Mouse (Mus musculus): ENCODE data around the gene Trim62. TPM values are rescaled to one million over a fixed set of nuclear protein-coding genes. Genes with fewer than 3 reads are reported as not detected.

Trim62 gene
- polyA plus RNA-seq, 1 experiment from 2014 or later: 2.6 TPM

GRCm38 (mm10) chr4:128907238-128907968 lies 24.0 kb downstream of the Trim62 start:
- DNase-seq (ENCODE audit: low spot score) (peak; percentile 28), ATAC-seq (ENCODE audit: low FRiP score, low TSS enrichment) (0 out of 2 replicates have a peak, but pooled peaks have one; percentile 51)
- Histone ChIP-seq H3K4me1 (replicated peaks; ENCODE audit: control insufficient read depth, insufficient read depth) (0 out of 2 replicates have a peak, but pooled peaks cover 2% of the 10 kb centered on the region), H3K9ac (ENCODE audit: low read length) (no peak overlapping the region), H3K9me3 (ENCODE audit: control insufficient read depth, low read length) (no peaks in the 10 kb centered on the region), H3K36me3 (ENCODE audit: control insufficient read depth, insufficient read depth, low read length) (no peaks in the 10 kb centered on the region; the same call in 1 of the 2 replicates), H3K4me2 (replicated peaks; ENCODE audit: low read depth) (no peak overlapping the region), H3K27ac (replicated peaks) (no peak overlapping the region), H3K27me3 (ENCODE audit: control insufficient read depth, insufficient read depth, low read length) (no peaks in the 10 kb centered on the region), H3K4me3 (ENCODE audit: low read depth, low read length) (no peak overlapping the region)
- 55% methylated on average over 12 of the region's 12 CpGs for whole genome bisulfite sequencing
- no peak for TF ChIP-seq EP300 (optimal IDR thresholded peaks at IDR 0.05)
- no peak for TF ChIP-seq CTCF (IDR thresholded peaks at IDR 0.05; ENCODE audit: low read depth)

- ATAC-seq (ENCODE audit: low FRiP score, low TSS enrichment) (0 out of 2 replicates have a peak, but pooled peaks have one; percentile 24), DNase-seq (ENCODE audit: low spot score) (peak; percentile 57)
- 63% methylated on average over 24 of the region's 24 CpGs for WGBS
- Histone ChIP-seq H3K27ac (replicated peaks) (no peak overlapping the region), H3K4me1 (replicated peaks; ENCODE audit: control insufficient read depth, insufficient read depth) (0 out of 2 replicates have a peak, but pooled peaks cover 2% of the 10 kb centered on the region), H3K4me2 (replicated peaks; ENCODE audit: low read depth) (no peak overlapping the region), H3K9me3 (ENCODE audit: control insufficient read depth, low read length) (no peaks in the 10 kb centered on the region), H3K36me3 (ENCODE audit: control insufficient read depth, insufficient read depth, low read length) (no peaks in the 10 kb centered on the region; the same call in 1 of the 2 replicates), H3K27me3 (ENCODE audit: control insufficient read depth, insufficient read depth, low read length) (no peaks in the 10 kb centered on the region), H3K4me3 (ENCODE audit: low read depth, low read length) (no peak overlapping the region), H3K9ac (ENCODE audit: low read length) (no peak overlapping the region)
- TF ChIP-seq CTCF (IDR thresholded peaks at IDR 0.05; ENCODE audit: low read depth): peak; percentile 87
- no peak for TF ChIP-seq EP300 (optimal IDR thresholded peaks at IDR 0.05)
Observed at GRCm38 (mm10) chr4:128908586-128909377, 25.4 kb downstream of the Trim62 start.

- H3K4me1 ChIP-seq (replicated peaks; ENCODE audit: control insufficient read depth, insufficient read depth): 0 out of 2 replicates have a peak, but pooled peaks cover 2% of the 10 kb centered on the region
- H3K4me2 ChIP-seq (replicated peaks; ENCODE audit: low read depth): no peak overlapping the region
- no peak for ATAC-seq (ENCODE audit: low FRiP score, low TSS enrichment)
- H3K4me3 ChIP-seq (ENCODE audit: low read depth, low read length): no peak overlapping the region
- 89% methylated on average over 14 of the region's 14 CpGs for WGBS
- no peaks in the 10 kb centered on the region for H3K9me3 ChIP-seq (ENCODE audit: control insufficient read depth, low read length)
- H3K27me3 ChIP-seq (ENCODE audit: control insufficient read depth, insufficient read depth, low read length): no peaks in the 10 kb centered on the region
- H3K9ac ChIP-seq (ENCODE audit: low read length): no peak overlapping the region
- no peaks in the 10 kb centered on the region; the same call in 1 of the 2 replicates for H3K36me3 ChIP-seq (ENCODE audit: control insufficient read depth, insufficient read depth, low read length)
- no peak overlapping the region for H3K27ac ChIP-seq (replicated peaks)
- no peak for TF ChIP-seq CTCF (IDR thresholded peaks at IDR 0.05; ENCODE audit: low read depth)
- no peak for TF ChIP-seq EP300 (optimal IDR thresholded peaks at IDR 0.05)
- no peak for DNase-seq (ENCODE audit: low spot score)
Observed at GRCm38 (mm10) chr4:128909378-128909831, 26.0 kb downstream of the Trim62 start.

DNA sequence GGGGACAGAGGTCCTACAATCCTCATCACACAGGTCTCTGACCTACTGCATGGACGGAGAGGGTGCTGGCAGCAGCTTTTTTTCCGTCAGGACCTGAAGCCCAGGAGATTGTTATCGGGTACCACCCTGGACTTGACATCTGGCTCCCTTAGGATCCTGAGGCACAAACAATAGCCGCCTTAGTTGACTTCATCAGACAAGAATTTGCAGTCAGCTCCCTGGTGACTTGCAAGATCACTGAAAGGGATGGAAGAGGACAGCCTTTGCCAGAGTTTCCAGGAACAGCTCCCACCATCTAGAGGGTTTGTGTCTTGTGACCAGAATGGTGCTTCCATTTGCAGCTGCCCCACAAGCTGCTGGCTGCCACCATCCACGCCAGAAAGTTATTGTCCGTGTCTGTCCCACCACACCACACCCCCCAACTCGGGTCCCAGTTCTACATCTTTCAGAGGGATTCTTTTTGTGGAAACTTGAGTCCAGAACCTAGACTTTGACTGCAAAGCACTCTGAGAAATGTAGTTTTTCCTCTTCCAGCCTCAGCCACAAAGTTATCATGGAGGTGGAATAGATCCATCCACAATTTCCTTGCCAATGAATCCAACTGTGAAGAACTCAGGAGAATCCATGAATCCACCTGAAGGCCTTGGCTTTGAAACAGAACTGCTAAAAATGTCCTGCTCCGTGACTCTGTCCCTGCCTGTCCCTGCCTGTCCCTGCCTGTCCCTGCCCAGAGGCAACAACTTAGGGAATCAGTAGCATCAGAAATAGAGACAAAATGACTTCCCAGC lies 27.1 kb downstream of the Trim62 start:
- ATAC-seq (ENCODE audit: low FRiP score, low TSS enrichment) (no peak), DNase-seq (ENCODE audit: low spot score) (no peak)
- H3K9ac ChIP-seq (ENCODE audit: low read length): no peak overlapping the region
- H3K4me1 ChIP-seq (replicated peaks; ENCODE audit: control insufficient read depth, insufficient read depth): 0 out of 2 replicates have a peak, but pooled peaks cover 2% of the 10 kb centered on the region
- WGBS: 67% methylated on average over 8 of the region's 8 CpGs
- no peak overlapping the region for H3K27ac ChIP-seq (replicated peaks)
- TF ChIP-seq CTCF (IDR thresholded peaks at IDR 0.05; ENCODE audit: low read depth): no peak
- no peak for TF ChIP-seq EP300 (optimal IDR thresholded peaks at IDR 0.05)
- H3K36me3 ChIP-seq (ENCODE audit: control insufficient read depth, insufficient read depth, low read length): no peaks in the 10 kb centered on the region; the same call in 1 of the 2 replicates
- no peaks in the 10 kb centered on the region for H3K9me3 ChIP-seq (ENCODE audit: control insufficient read depth, low read length)
- no peaks in the 10 kb centered on the region for H3K27me3 ChIP-seq (ENCODE audit: control insufficient read depth, insufficient read depth, low read length)
- no peak overlapping the region for H3K4me2 ChIP-seq (replicated peaks; ENCODE audit: low read depth)
- H3K4me3 ChIP-seq (ENCODE audit: low read depth, low read length): no peak overlapping the region

DNA sequence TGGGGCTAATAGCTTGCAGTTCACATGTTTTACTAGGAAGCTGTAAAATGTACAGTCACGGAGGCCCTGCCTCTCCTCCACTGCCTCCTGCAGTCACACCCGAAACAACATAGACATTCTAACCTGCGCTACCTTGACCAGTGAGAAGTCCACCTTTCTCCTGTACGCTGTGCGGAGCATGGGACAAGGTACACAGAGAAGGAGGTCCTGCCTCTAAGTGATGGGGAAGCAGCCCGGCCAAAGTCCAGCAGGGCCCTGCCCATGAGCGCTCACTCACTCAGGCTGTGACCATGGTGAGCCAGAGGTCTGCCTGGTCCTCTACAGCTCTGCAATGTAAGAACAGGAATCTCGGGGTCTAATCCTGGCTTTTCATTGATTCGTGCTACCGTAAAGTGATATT lies 28.7 kb downstream of the Trim62 start:
- Histone ChIP-seq H3K9ac (ENCODE audit: low read length) (no peak overlapping the region), H3K27me3 (ENCODE audit: control insufficient read depth, insufficient read depth, low read length) (no peaks in the 10 kb centered on the region), H3K4me1 (replicated peaks; ENCODE audit: control insufficient read depth, insufficient read depth) (0 out of 2 replicates have a peak, but pooled peaks cover 2% of the 10 kb centered on the region), H3K9me3 (ENCODE audit: control insufficient read depth, low read length) (no peaks in the 10 kb centered on the region), H3K4me3 (ENCODE audit: low read depth, low read length) (no peak overlapping the region), H3K36me3 (ENCODE audit: control insufficient read depth, insufficient read depth, low read length) (no peaks in the 10 kb centered on the region; the same call in 1 of the 2 replicates), H3K4me2 (replicated peaks; ENCODE audit: low read depth) (no peak overlapping the region), H3K27ac (replicated peaks) (no peak overlapping the region)
- TF ChIP-seq EP300 (optimal IDR thresholded peaks at IDR 0.05): no peak
- TF ChIP-seq CTCF (IDR thresholded peaks at IDR 0.05; ENCODE audit: low read depth): no peak
- peak; percentile 54 for DNase-seq (ENCODE audit: low spot score)
- 78% methylated on average over 10 of the region's 10 CpGs for WGBS
- peak; percentile 82 for ATAC-seq (ENCODE audit: low FRiP score, low TSS enrichment)
